Mouse (Mus musculus): Measurements from ENCODE around the gene Prkd3.

GRCm38 (mm10) chr17:78942579-78942978, 78.0 kb downstream of the Prkd3 start:
- no peak for TF ChIP-seq CTCF (IDR thresholded peaks at IDR 0.05; ENCODE audit: control insufficient read depth, insufficient read depth, insufficient read length)
- TF ChIP-seq MYOG (IDR thresholded peaks at IDR 0.05; ENCODE audit: control insufficient read depth, extremely low read depth, insufficient read length): no peak

Measured in C2C12 (cell line).